Mouse (Mus musculus) kidney, embryonic 14.5 days (tissue): ENCODE results near the gene Sox12. TPM values are rescaled to one million over a fixed set of nuclear protein-coding genes. Genes with fewer than 3 reads are reported as not detected.

Source experiments
- ATAC-seq: fragments of 200-750 bp; cut with Nextera tagmentation; 2 replicates; pipeline ENCODE4 v1.8.0; 2017; ENCODE audit warnings: moderate number of reproducible peaks, mild to moderate bottlenecking, moderate TSS enrichment, moderate library complexity; ENCODE audit not compliant: low FRiP score, low TSS enrichment
- H3K27ac ChIP-seq: fragments of 300-500 bp; sonication (generic); 2 replicates; pipeline ENCODE4 v1.5.1; 2014; ENCODE audit warnings: low read depth, mild to moderate bottlenecking, low read length, moderate library complexity, mixed read lengths
- H3K27me3 ChIP-seq: fragments of 300-500 bp; sonication (generic); 2 replicates; pipeline ENCODE4 v1.6.1; 2014; ENCODE audit warnings: mild to moderate bottlenecking, low read length; ENCODE audit not compliant: control insufficient read depth, insufficient read depth
- H3K36me3 ChIP-seq: fragments of 300-500 bp; sonication (generic); 2 replicates; pipeline ENCODE4 v1.6.1; 2014; ENCODE audit warnings: low read length, mixed read lengths; ENCODE audit not compliant: control insufficient read depth, insufficient read depth
- H3K4me1 ChIP-seq: fragments of 300-500 bp; sonication (generic); 2 replicates; pipeline ENCODE4 v1.6.1; 2014; ENCODE audit warnings: low read length, mixed read lengths; ENCODE audit not compliant: control insufficient read depth, insufficient read depth
- H3K4me2 ChIP-seq: fragments of 300-500 bp; sonication (generic); replicated peaks from 2 replicates; pipeline ENCODE4 v1.6.1; 2014; ENCODE audit warnings: low read depth, mild to moderate bottlenecking, low read length
- H3K4me3 ChIP-seq: fragments of 300-500 bp; sonication (generic); 2 replicates; pipeline ENCODE4 v1.5.1; 2014; ENCODE audit warnings: mild to moderate bottlenecking, low read length
- H3K9ac ChIP-seq: fragments of 300-500 bp; sonication (generic); 2 replicates; pipeline ENCODE4 v1.6.1; 2014; ENCODE audit warnings: low read depth, mild to moderate bottlenecking, low read length, moderate library complexity
- H3K9me3 ChIP-seq: fragments of 300-500 bp; sonication (generic); 2 replicates; pipeline ENCODE4 v1.6.1; 2016; ENCODE audit warnings: low read length; ENCODE audit not compliant: control insufficient read depth
- WGBS: fragments of 180-500 bp; shearing (Covaris S2); extraction: QIAGEN DNeasy Blood & Tissue Kit; methylation state at CpG from one replicate; pipeline ENCODE4 v1.1.7; 2014; 5-methylcytosine and 5-hydroxymethylcytosine counted together
- polyA plus RNA-seq: library from polyadenylated mRNA; unstranded; fragments of >200 nt; fragmentation: Nextera tagmentation; extraction: Ambion mirVana; gene quantifications from 2 replicates; pipeline ENCODE4 v1.2.1, GENCODE M21; 2014

Sox12 gene
- polyA plus RNA-seq, 1 experiment from 2014 or later, result 22.3 TPM

GRCm38 (mm10) chr2:152396110-152397003 is 1.5 kb downstream of the Sox12 start:
- peaks cover 26% of the 10 kb centered on the region for H3K4me1 ChIP-seq

GRCm38 (mm10) chr2:152395271-152395920 is 2.5 kb downstream of the Sox12 start:
- Histone ChIP-seq H3K36me3 (peaks cover 4% of the 10 kb centered on the region; the same call in 1 of the 2 replicates), H3K4me2 (peak overlapping the region; percentile 80), H3K4me3 (peak overlapping the region; percentile 92), H3K4me1 (peaks cover 26% of the 10 kb centered on the region), H3K27ac (peak overlapping the region; percentile 33; the same call in 1 of the 2 replicates), H3K9ac (peak overlapping the region; percentile 98), H3K9me3 (no peaks in the 10 kb centered on the region), H3K27me3 (no peaks in the 10 kb centered on the region)
- 11% methylated on average over 11 of the region's 13 CpGs for WGBS
- no peak for ATAC-seq

More at GRCm38 (mm10) chr2:152396110-152397003, 1.5 kb downstream of the Sox12 start:
- peak; percentile 68 for ATAC-seq
- no peaks in the 10 kb centered on the region for H3K9me3 ChIP-seq
- under 1% methylated on average over 42 of the region's 46 CpGs for WGBS
- peaks cover 4% of the 10 kb centered on the region; the same call in 1 of the 2 replicates for H3K36me3 ChIP-seq
- no peaks in the 10 kb centered on the region for H3K27me3 ChIP-seq
- peak overlapping the region; percentile 80 for H3K4me2 ChIP-seq
- peak overlapping the region; percentile 92 for H3K4me3 ChIP-seq
- peak overlapping the region; percentile 99 for H3K27ac ChIP-seq
- peak overlapping the region; percentile 98 for H3K9ac ChIP-seq

GRCm38 (mm10) chr2:152393225-152394017 is 4.4 kb downstream of the Sox12 start:
- Histone ChIP-seq H3K9me3 (no peaks in the 10 kb centered on the region), H3K4me3 (no peak overlapping the region; the same call in 1 of the 2 replicates), H3K36me3 (peaks cover 4% of the 10 kb centered on the region; the same call in 1 of the 2 replicates), H3K4me1 (peaks cover 26% of the 10 kb centered on the region), H3K9ac (0 out of 2 replicates have a peak overlapping the region, but pooled peaks have one; percentile 7), H3K4me2 (peak overlapping the region; percentile 80; the same call in 1 of the 2 replicates), H3K27ac (peak overlapping the region; percentile 24; the same call in 1 of the 2 replicates), H3K27me3 (no peaks in the 10 kb centered on the region)
- 51% methylated on average over 9 of the region's 9 CpGs for WGBS
- no peak for ATAC-seq

GRCm38 (mm10) chr2:152392786-152393185 is 5.1 kb downstream of the Sox12 start:
- Histone ChIP-seq H3K4me3 (no peak overlapping the region), H3K9ac (no peak overlapping the region), H3K9me3 (no peaks in the 10 kb centered on the region), H3K27me3 (no peaks in the 10 kb centered on the region), H3K36me3 (peaks cover 4% of the 10 kb centered on the region; the same call in 1 of the 2 replicates), H3K27ac (no peak overlapping the region), H3K4me1 (peaks cover 26% of the 10 kb centered on the region), H3K4me2 (no peak overlapping the region)
- WGBS, result 9% methylated on average over 3 of the region's 3 CpGs
- no peak for ATAC-seq

GRCm38 (mm10) chr2:152384191-152384590 is 13.7 kb downstream of the Sox12 start:
- Histone ChIP-seq H3K27me3 (no peaks in the 10 kb centered on the region), H3K9ac (no peak overlapping the region), H3K27ac (no peak overlapping the region), H3K36me3 (no peaks in the 10 kb centered on the region), H3K4me3 (no peak overlapping the region), H3K4me1 (no peaks in the 10 kb centered on the region), H3K9me3 (no peaks in the 10 kb centered on the region), H3K4me2 (no peak overlapping the region)
- 85% methylated on average over 4 of the region's 4 CpGs for WGBS
- no peak for ATAC-seq

GRCm38 (mm10) chr2:152376345-152376741 is 21.5 kb downstream of the Sox12 start, which contains the start of gene Nrsn2:
Gene Nrsn2 (minus strand): TSS chr2:152376638.
- H3K4me3 ChIP-seq, result no peak within 1 kb of the TSS
- H3K9ac ChIP-seq, result no peak within 1 kb of the TSS
- no peaks in the 10 kb centered on the region for H3K9me3 ChIP-seq
- peak; percentile 59 for ATAC-seq
- no peaks in the 10 kb centered on the region for H3K36me3 ChIP-seq
- WGBS, result 1% methylated on average over 16 of the region's 16 CpGs
- H3K4me1 ChIP-seq, result peaks cover 6% of the 10 kb centered on the region; the same call in 1 of the 2 replicates
- H3K27me3 ChIP-seq, result peaks cover 8% of the 10 kb centered on the region
- H3K4me2 ChIP-seq, result peak within 1 kb of the TSS; percentile 27; the same call in 1 of the 2 replicates
- no peak within 1 kb of the TSS for H3K27ac ChIP-seq

- no peak overlapping the region for H3K4me3 ChIP-seq
Measured at GRCm38 (mm10) chr2:152375652-152376344, 22.1 kb downstream of the Sox12 start.

GRCm38 (mm10) chr2:152373547-152373946 is 24.3 kb downstream of the Sox12 start:
- peaks cover 8% of the 10 kb centered on the region for H3K27me3 ChIP-seq
- ATAC-seq, result no peak
- no peak overlapping the region for H3K4me3 ChIP-seq
- no peaks in the 10 kb centered on the region for H3K36me3 ChIP-seq
- H3K9ac ChIP-seq, result no peak overlapping the region
- 83% methylated on average over 9 of the region's 9 CpGs for WGBS
- no peak overlapping the region for H3K27ac ChIP-seq
- H3K4me1 ChIP-seq, result peaks cover 6% of the 10 kb centered on the region; the same call in 1 of the 2 replicates
- no peak overlapping the region for H3K4me2 ChIP-seq
- no peaks in the 10 kb centered on the region for H3K9me3 ChIP-seq

More at GRCm38 (mm10) chr2:152375652-152376344, 22.1 kb downstream of the Sox12 start:
- H3K27me3 ChIP-seq, result peaks cover 8% of the 10 kb centered on the region
- WGBS, result 3% methylated on average over 21 of the region's 21 CpGs
- peak overlapping the region; percentile 27; the same call in 1 of the 2 replicates for H3K4me2 ChIP-seq
- peaks cover 6% of the 10 kb centered on the region; the same call in 1 of the 2 replicates for H3K4me1 ChIP-seq
- peak; percentile 59 for ATAC-seq
- no peak overlapping the region for H3K27ac ChIP-seq
- H3K9me3 ChIP-seq, result no peaks in the 10 kb centered on the region
- H3K9ac ChIP-seq, result no peak overlapping the region
- H3K36me3 ChIP-seq, result no peaks in the 10 kb centered on the region
